Mouse (Mus musculus): ENCODE data around the gene Spsb4.

GRCm38 (mm10) chr9:96908737-96909136 lies 109.9 kb downstream of the Spsb4 start:
- TF ChIP-seq CTCF (IDR thresholded peaks at IDR 0.05; ENCODE audit: low read depth, low read length) (no peak), POLR2A (IDR thresholded peaks at IDR 0.05; ENCODE audit: extremely low read depth, insufficient read depth, low read length) (no peak)
